Mouse (Mus musculus) spleen, adult 2 months (tissue): ENCODE measurements at regions not wholly inside any gene's neighbourhood (a gene's known extent, or its start where the extent isn't known, plus 50 kb on each side); places are given as distances from the start of the nearest gene placed in this dataset.

ENCODE experiments used
- DNase-seq, 2 experiments: peaks; one replicate each; pipeline versions ENCODE4 v3.0.0 to v3.0.0-alpha.2; 2012 to 2021; ENCODE audit warnings: low spot score in 2 of 2, low read depth in 1 of 2
- H3K27ac ChIP-seq: fragments of 200-500 bp; 2 replicates; pipeline ENCODE4 v1.5.1; 2012; ENCODE audit warnings: low read length, inconsistent platforms; ENCODE audit not compliant: insufficient read depth
- H3K27me3 ChIP-seq: fragments of 200-500 bp; 2 replicates; pipeline ENCODE4 v1.6.1; 2012; ENCODE audit warnings: mild to moderate bottlenecking, moderate library complexity, low read length, inconsistent platforms; ENCODE audit not compliant: control insufficient read depth, insufficient read depth
- H3K36me3 ChIP-seq: fragments of 200-500 bp; 2 replicates; pipeline ENCODE4 v1.6.1; 2012; ENCODE audit warnings: mild to moderate bottlenecking, low read length, inconsistent platforms; ENCODE audit not compliant: control insufficient read depth, insufficient read depth
- H3K4me1 ChIP-seq: fragments of 200-500 bp; 2 replicates; pipeline ENCODE4 v1.6.1; 2011; ENCODE audit warnings: inconsistent platforms; ENCODE audit not compliant: control insufficient read depth, insufficient read depth, insufficient read length
- H3K4me3 ChIP-seq: fragments of 200-500 bp; 2 replicates; pipeline ENCODE4 v1.5.1; 2011; ENCODE audit warnings: mild to moderate bottlenecking, inconsistent platforms; ENCODE audit not compliant: insufficient read depth, insufficient read length; ENCODE audit errors: extremely low read depth
- CTCF ChIP-seq: fragments of 200-500 bp; IDR thresholded peaks from 2 replicates; pipeline ENCODE4 v1.5.1; 2011; ENCODE audit warnings: mild to moderate bottlenecking, inconsistent platforms; ENCODE audit not compliant: insufficient read depth, insufficient read length, insufficient replicate concordance; ENCODE audit errors: extremely low read depth
- POLR2A ChIP-seq: fragments of 200-500 bp; IDR thresholded peaks from 2 replicates; pipeline ENCODE4 v1.6.1; 2011; ENCODE audit warnings: low read depth, low read length, inconsistent platforms
- WGBS: fragments of 180-500 bp; shearing (Covaris S2); methylation state at CpG from one replicate; pipeline ENCODE4 v1.1.7; 2018; 5-methylcytosine and 5-hydroxymethylcytosine counted together

DNA sequence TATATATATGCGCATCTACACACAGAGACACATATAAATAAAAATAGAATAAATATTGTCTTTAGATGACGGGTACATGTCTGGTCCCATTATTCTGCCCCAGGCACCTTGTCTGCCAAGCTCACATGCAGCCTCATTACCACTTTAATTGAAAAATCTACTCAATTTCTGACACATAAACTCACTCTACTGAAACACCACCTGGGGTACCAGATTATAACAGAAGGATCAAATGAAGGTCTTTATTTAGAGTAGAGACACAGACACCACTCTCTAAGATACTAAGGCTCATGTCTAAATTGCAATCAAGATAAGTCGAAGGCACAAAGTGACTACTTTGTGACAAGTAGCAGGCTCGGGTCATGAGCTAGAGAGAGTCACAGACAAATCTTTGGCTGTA, 138.9 kb downstream of the Mreg start:
- no peak for TF ChIP-seq POLR2A
- Histone ChIP-seq H3K4me3 (no peak overlapping the region), H3K27me3 (no peaks in the 10 kb centered on the region), H3K36me3 (no peaks in the 10 kb centered on the region), H3K4me1 (no peaks in the 10 kb centered on the region), H3K27ac (no peak overlapping the region)
- no peak for DNase-seq
- 89% methylated on average over 4 of the region's 4 CpGs for WGBS

DNA sequence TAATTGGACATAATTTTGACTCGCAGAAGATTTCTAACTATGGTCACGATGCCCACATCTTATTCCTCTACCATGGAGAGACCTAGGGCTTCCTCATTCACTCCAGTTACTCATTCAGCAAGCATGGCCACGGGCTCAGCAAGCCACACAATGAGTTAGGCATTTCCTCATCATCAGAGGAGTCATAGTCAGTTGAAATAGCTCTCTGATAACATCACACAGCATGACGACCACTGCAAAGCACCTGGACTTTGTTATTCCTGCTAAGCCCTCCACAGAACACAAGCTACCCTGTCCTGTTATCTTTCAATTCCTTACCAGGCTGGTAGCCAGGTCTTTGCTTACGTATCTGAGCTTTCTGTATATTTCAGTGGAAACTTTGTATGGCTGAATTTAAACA, 141.6 kb downstream of the Mreg start:
- Histone ChIP-seq H3K4me3 (no peak overlapping the region), H3K36me3 (no peaks in the 10 kb centered on the region), H3K27ac (no peak overlapping the region), H3K4me1 (no peaks in the 10 kb centered on the region), H3K27me3 (no peaks in the 10 kb centered on the region)
- TF ChIP-seq CTCF: no peak
- no peak for TF ChIP-seq POLR2A
- no peak for DNase-seq
- 69% methylated on average over 5 of the region's 5 CpGs for WGBS

DNA sequence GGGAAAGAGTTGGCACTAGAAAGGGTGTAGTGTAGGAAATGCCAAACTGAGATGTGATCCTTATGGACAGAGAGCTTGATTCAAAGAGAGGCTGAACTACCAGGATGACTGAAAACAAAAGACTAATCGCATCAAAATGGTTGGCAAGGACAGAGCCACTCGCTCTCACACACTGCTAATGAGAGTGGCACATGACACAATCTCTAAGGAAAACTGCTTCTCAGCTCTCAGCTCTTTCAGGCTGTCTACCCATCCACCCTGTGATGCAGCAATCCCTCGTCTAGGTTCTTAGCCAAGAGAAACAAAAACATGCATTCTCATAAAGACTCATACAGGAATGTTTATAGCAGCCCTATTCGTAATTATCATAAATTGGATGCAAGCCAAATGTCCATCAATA, 143.1 kb downstream of the Mreg start:
- 85% methylated on average over 4 of the region's 4 CpGs for WGBS
- Histone ChIP-seq H3K27me3 (no peaks in the 10 kb centered on the region), H3K4me1 (no peaks in the 10 kb centered on the region), H3K27ac (no peak overlapping the region), H3K4me3 (no peak overlapping the region), H3K36me3 (no peaks in the 10 kb centered on the region)
- no peak for DNase-seq
- TF ChIP-seq POLR2A (no peak), CTCF (no peak)

DNA sequence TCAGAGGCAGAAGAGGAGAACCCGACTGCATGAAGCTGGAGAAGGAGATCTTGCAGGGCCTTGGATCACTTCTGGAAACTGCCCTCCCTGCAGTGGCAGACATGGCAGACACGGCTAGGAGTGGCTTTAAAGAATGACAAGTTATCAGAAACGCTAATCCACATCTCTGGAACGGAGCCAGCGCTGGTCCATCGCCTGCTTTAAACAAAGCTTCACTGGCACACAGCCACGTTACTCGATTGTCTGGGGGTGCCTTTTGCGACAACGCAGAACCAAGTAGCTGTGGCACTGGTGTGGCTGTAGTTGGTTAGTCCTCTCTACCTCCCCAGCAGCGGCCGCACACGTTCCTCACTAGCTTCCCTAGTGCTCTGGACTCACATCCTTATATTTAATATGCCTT, 147.0 kb downstream of the Mreg start:
- WGBS: 87% methylated on average over 13 of the region's 13 CpGs
- Histone ChIP-seq H3K27ac (no peak overlapping the region), H3K4me1 (no peaks in the 10 kb centered on the region), H3K36me3 (no peaks in the 10 kb centered on the region), H3K27me3 (no peaks in the 10 kb centered on the region), H3K4me3 (no peak overlapping the region)
- DNase-seq: no peak
- TF ChIP-seq POLR2A: no peak
- TF ChIP-seq CTCF: no peak

DNA sequence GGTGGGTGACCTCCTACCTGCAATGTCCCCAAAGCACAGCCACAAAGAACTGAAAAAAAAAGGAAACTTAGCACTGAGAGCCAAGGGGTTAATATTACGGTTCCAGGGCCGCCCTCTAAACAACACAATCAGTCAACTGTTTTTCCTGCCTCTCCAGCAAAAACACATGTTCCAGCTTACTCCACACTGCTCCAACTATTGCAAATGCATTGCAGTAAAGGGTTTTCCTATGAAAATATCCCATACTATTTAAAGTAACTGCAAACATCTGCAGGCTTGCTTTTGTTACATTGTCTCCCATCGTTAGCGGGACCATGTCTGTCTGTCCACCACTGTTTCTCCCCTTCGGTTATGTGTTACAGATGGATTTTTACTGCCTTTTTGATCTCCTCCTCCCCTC, 151.7 kb downstream of the Mreg start:
- Histone ChIP-seq H3K4me3 (no peak overlapping the region), H3K27ac (no peak overlapping the region), H3K4me1 (no peaks in the 10 kb centered on the region), H3K27me3 (no peaks in the 10 kb centered on the region), H3K36me3 (no peaks in the 10 kb centered on the region)
- DNase-seq: no peak
- TF ChIP-seq POLR2A: no peak
- 89% methylated on average over 5 of the region's 5 CpGs for WGBS

DNA sequence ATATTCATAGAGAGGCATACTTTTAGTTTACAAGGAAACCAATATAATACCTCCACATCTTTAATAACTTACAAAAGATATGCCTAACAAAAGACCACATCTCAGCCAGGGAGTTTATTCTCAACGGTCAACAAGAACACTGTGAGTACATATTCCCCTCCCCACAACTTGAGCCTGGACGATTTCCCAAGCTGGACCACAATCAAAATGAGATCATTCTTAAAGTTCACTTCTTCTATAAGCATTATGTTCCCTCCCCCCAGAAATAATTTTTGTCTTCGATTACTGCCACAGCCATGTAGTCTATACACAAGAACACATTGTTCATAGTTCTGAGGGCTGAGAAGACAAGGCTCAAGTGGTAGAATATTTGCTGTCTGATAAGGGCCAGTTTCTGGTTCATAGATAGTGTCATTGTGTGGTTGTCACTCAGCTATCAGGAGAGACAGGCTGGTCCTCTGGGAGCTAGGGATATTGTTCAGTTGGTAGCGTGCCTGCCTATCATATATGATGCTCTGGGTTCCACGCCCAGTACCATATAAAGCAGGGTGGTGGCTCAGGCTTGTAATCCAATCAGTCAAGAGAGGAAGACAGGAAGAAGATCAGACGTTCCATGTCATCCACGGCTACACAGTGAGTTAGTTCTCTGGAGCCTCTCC, 153.9 kb downstream of the Mreg start:
- Histone ChIP-seq H3K4me3 (no peak overlapping the region), H3K27ac (no peak overlapping the region), H3K4me1 (no peaks in the 10 kb centered on the region), H3K36me3 (no peaks in the 10 kb centered on the region), H3K27me3 (no peaks in the 10 kb centered on the region)
- DNase-seq: no peak
- WGBS: 82% methylated on average over 7 of the region's 7 CpGs
- no peak for TF ChIP-seq CTCF
- TF ChIP-seq POLR2A: no peak

DNA sequence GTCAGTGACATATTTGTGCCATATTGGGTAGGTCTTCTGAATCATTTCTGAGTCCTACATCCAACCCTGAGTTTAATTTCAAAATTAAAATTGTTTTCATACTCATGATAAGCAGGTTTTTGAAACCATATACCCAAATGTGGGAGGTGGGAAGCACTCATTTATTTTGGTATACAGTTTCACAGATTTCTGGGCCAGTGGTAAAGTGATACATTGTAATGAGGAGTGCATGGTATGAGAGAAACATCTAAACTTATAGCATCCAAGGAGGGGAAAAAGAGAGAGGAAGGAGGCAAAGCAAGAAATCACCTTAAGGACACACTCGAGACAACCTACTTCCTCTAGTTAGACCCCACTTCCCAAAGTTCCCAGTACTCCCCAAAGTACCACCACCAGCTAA, 157.6 kb downstream of the Mreg start:
- WGBS: 69% methylated on average over 1 of the region's 1 CpGs
- DNase-seq: no peak
- Histone ChIP-seq H3K4me1 (no peaks in the 10 kb centered on the region), H3K4me3 (no peak overlapping the region), H3K27me3 (no peaks in the 10 kb centered on the region), H3K27ac (no peak overlapping the region), H3K36me3 (no peaks in the 10 kb centered on the region)
- TF ChIP-seq CTCF (no peak), POLR2A (no peak)
